8 mouse cellular contexts compared by ENCODE assay signal in genomic region chr17:24896241-24896992, GRCm38 (mm10). TPM values are rescaled to one million over a fixed set of nuclear protein-coding genes. Genes with fewer than 3 reads are reported as not detected.
DNase-seq lines count a peak whose midpoint lies in the region; ATAC-seq and TF ChIP-seq lines count a peak whose summit lies in the region.

TSS of gene Nme3 (plus strand) at chr17:24896500.

- peak within 1 kb of the TSS; percentile 71 for H3K4me3 ChIP-seq in hindbrain, embryonic 14.5 days (replicated peaks; ENCODE audit: low read length)
- H3K4me3 ChIP-seq in left cerebral cortex, adult 2 months, result peak within 1 kb of the TSS; percentile 56
- peak within 1 kb of the TSS; percentile 88 for H3K4me3 ChIP-seq in macrophage (ENCODE audit: inconsistent target)

- ATAC-seq in activated CD4-positive, CD25-positive, alpha-beta regulatory T cell, adult 4 months, result peak; percentile 42
- peak; percentile 60 for ATAC-seq in hindbrain, embryonic 14.5 days (ENCODE audit: low FRiP score)

- H3K27ac ChIP-seq in hindbrain, embryonic 14.5 days, result peak within 1 kb of the TSS; percentile 86
- H3K27ac ChIP-seq in left cerebral cortex, adult 2 months, result peak within 1 kb of the TSS; percentile 94
- H3K27ac ChIP-seq in macrophage, result peak within 1 kb of the TSS; percentile 33

- peak within 1 kb of the TSS; percentile 97 for H3K4me2 ChIP-seq in hindbrain, embryonic 14.5 days (replicated peaks)

- DNase-seq in cerebellum, postnatal 14 days, result peak; percentile 82 to 85
- peak; percentile 51 for DNase-seq in gastrocnemius, adult 18-20 months (ENCODE audit: low spot score)
- DNase-seq in hindbrain, embryonic 14.5 days (ENCODE audit: low spot score), result peak; percentile 69
- peak; percentile 69 to 76 for DNase-seq in left cerebral cortex, adult 2 months (ENCODE audit: extremely low spot score in 1 of 2, low spot score in 2 of 2)
- DNase-seq in right cerebral cortex, adult 18-20 months, result peak; percentile 75
- peak; percentile 77 for DNase-seq in urinary bladder, postnatal 14 days (ENCODE audit: low spot score)

- H3K36me3 ChIP-seq in hindbrain, embryonic 14.5 days (replicated peaks; ENCODE audit: control insufficient read depth, insufficient read depth), result peaks cover 68% of the 10 kb centered on the region
- peaks cover 54% of the 10 kb centered on the region for H3K36me3 ChIP-seq in macrophage (ENCODE audit: inconsistent target)

- intact Hi-C loops in left cerebral cortex, adult 2 months (cut with DNase I), result no loop called here

- H3K9ac ChIP-seq in hindbrain, embryonic 14.5 days, result peak within 1 kb of the TSS; percentile 88

- H3K9me3 ChIP-seq in hindbrain, embryonic 14.5 days (ENCODE audit: control insufficient read depth, low read length), result no peaks in the 10 kb centered on the region

- peaks cover 34% of the 10 kb centered on the region for H3K4me1 ChIP-seq in hindbrain, embryonic 14.5 days (replicated peaks; ENCODE audit: control insufficient read depth, insufficient read depth, low read length)

- 1% methylated on average over 50 of the region's 50 CpGs for WGBS in hindbrain, embryonic 14.5 days
- 3% methylated on average over 47 of the region's 50 CpGs for WGBS in macrophage (ENCODE audit: missing documents)

- TF ChIP-seq CTCF in left cerebral cortex, adult 2 months (IDR thresholded peaks at IDR 0.05), result no peak; the same call in none of the 2 replicates

- no peaks in the 10 kb centered on the region for H3K27me3 ChIP-seq in hindbrain, embryonic 14.5 days (ENCODE audit: control insufficient read depth, insufficient read depth, low read length)

- H3K79me2 ChIP-seq in macrophage (ENCODE audit: inconsistent target), result peaks cover 22% of the 10 kb centered on the region; the same call in 1 of the 2 replicates

RNA-seq across cellular contexts. Expression of gene Nme3, which starts in this region (rescaled TPM):
- 10 to 100 TPM; 51.5 to 53.2 TPM for polyA plus RNA-seq in activated CD4-positive, CD25-positive, alpha-beta regulatory T cell, adult 4 months (2017; shearing (Covaris generic))
- total RNA-seq in gastrocnemius, adult 18-20 months (2021), result 10 to 100 TPM; 11.8 to 12.3 TPM
- 85.6 and 95.8 TPM in 2 replicates for polyA plus RNA-seq in hindbrain, embryonic 14.5 days (2014; fragmentation: Nextera tagmentation; extraction: Ambion mirVana)
- 10 to 100 TPM; 46.5 to 51.2 TPM for total RNA-seq in left cerebral cortex, adult 2 months (2021)
- 1 to 10 TPM in 14 of 26 experiments, not detected in 12; 1.3 to 9.1 (median 3.4) TPM for total RNA-seq in macrophage (2018; cell fraction: chromatin; rRNA removed)
- 10 to 100 TPM in 18 of 26 experiments, 1 to 10 TPM in 8; 7.8 to 34.7 (median 17.4) TPM for total RNA-seq in macrophage (2018; cell fraction: cytosol; rRNA removed)
- 10 to 100 TPM in 13 of 26 experiments, 1 to 10 TPM in 12, not detected in 1; 2.3 to 19.1 (median 10.0) TPM for total RNA-seq in macrophage (2018; cell fraction: nucleus; rRNA removed)
- polyA plus RNA-seq in macrophage (2018), result 8.8 to 36.2 TPM (median 19.0 TPM) in 3 replicates

Comparison
In these comparisons a context has a peak if more than half of its experiments do, and no peak if none do; other contexts are left out.
1. Peak in every context shown above with its lines: DNase-seq, ATAC-seq, H3K4me3 ChIP-seq and H3K27ac ChIP-seq.
2. H3K27ac ChIP-seq: peak in every context shown above with its lines; median percentile 94 in left cerebral cortex, adult 2 months; 86 in hindbrain, embryonic 14.5 days; 33 in macrophage.